Mouse (Mus musculus): ENCODE measurements around the gene Olfr692.

The Olfr692 gene

DNA sequence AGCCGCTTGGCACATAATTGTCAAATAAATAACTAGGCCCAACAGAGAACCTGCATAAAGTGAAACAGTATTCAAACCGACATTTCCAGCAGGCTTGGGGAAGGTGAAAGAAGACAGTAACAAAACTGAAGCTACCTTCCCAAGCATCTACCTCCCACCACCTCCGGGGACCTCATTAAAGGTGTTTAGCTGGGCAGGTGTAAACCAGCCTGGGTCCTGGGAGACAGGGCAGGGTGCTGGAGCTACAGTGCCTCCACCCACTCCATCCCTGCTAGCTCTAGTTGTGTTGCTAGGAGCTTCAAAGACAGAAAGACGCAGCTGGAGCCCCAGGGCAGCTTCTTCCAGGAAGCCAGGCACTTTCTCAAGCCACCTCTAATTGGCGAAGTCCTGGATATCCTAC is 36.2 kb downstream of the Olfr692 start, which contains the start of gene Cnga4:
Gene Cnga4, plus strand, starts transcription at position 301 of the 400 bp plus-strand sequence.
- DNase-seq (ENCODE audit: low read depth, low spot score) = no peak

DNA sequence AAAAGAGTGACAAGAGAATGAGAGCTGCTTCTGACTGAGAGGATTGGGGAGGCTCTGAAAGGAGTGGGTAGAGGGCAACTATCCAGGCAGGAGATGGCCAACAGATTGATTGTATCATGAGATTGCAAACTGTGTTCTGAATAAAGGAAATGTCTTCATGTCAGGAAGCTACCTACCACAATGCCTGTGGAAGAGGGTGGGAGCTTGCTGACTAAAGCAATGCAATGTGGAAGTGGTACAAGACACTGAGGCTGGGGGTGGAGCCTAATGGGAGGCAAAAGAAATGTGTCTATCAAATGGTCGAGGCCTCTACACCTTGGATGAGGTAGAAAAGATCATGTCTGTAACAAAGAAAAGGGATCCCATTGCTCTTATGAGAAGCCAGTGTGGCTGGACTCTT is 38.3 kb downstream of the Olfr692 start:
- DNase-seq (ENCODE audit: low read depth, low spot score) = no peak

DNA sequence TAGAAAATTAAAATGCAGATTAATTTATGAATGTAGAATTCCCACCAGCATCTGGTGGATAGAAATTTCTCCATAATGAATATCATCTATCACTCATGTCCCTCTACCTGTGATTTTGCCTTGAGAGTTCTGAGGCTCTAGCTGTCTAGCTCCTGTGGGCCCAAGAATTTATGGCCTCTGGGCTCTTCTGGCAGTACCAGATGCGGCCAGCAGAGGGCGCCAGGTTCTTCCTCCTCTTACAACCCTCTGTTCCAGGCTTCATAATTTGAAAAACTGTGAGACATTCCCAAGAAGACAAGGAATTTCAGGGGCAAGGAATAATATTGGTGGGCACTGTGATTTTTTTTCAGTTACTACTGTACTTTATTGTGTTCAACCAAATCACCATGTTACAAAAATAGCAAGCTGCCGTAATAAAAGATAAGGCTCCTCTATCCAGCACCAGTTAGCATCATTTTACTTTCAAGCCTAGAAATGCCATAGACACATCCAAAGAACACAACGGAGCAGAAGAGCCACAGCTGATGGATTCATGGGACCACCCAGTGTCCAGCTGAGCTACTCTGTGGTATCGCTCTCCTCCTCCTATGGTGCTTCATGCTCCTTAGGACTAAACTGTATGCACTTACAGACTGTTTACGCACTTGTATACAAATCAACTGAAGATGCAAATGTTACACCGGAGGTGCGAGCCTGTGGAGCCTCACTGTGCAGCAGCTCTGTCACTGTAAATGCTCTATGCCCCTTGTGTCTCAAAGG is 44.0 kb downstream of the Olfr692 start:
- peak; percentile 66 for DNase-seq (ENCODE audit: low read depth, low spot score)

DNA sequence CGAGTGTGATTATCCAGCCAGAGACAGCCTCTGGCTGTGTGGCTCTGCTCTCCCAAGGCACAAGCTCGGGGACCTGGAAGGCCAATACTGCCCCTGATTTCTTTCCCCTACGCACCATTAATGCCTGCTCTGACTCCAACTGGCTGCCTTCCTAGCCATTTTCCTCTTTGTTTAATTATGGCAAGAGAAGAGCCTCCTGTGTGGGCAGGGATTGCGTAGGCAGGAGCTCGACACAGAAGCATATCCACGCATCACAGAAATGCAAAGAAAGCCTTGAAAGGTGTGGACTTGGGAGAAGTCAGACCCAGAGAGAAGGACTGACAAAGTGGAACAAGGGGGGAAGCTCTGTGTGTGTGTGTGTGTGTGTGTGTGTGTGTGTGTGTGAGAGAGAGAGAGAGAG is 46.4 kb downstream of the Olfr692 start:
- DNase-seq (ENCODE audit: low read depth, low spot score) = no peak

DNA sequence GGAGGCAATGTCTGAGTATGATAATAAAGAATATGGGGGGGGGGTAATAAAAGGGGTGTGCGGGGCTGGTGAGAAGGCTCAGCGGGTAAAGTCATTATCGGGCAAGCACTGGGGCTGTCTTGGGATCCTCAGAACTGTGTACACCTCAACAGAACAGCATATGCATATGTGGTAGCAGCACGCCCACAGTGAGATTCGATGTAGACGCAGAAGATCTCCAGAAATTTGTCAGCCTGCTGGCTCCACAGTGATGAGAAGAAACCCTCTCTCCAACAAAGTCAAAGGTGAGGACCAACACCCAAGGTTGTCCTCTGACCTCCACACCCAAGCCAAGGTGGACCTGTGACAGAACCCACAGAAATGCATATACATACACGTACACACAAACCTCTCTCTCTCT is 48.5 kb downstream of the Olfr692 start:
- no peak for DNase-seq (ENCODE audit: low read depth, low spot score)

DNA sequence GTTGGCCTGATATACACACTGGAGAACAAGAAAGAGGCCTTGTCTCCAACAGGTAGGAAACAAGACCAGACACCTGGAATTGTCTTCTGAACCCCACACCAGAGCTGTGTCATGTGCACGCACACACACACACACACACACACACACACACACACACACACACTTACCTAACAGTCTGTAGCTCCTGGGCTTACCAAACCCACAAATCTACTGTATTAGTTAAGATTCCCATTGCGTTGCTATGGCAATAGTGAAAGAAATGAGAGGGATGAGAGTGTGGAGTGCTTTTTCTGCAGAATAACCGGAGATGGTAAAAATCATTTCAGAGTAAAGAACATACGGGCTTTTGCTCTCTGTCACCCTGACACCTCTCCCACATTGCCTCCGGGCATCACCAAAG is 50.1 kb downstream of the Olfr692 start:
- DNase-seq (ENCODE audit: low read depth, low spot score) = no peak

Data from R1 (cell line).